Mouse (Mus musculus) left cerebral cortex, adult 18-20 months (tissue): ENCODE measurements around the gene Mrpl39. TPM values are rescaled to one million over a fixed set of nuclear protein-coding genes. Genes with fewer than 3 reads are reported as not detected.
A peak's percentile ranks its signal among the peaks of the same experiment; 100 is the strongest.

ENCODE experiments used
- DNase-seq, 2 experiments: peaks; one replicate each; pipeline ENCODE4 v3.0.0; 2021 to 2022; ENCODE audit warnings: low spot score in 2 of 2, mixed read lengths in 1 of 2
- long read RNA-seq, 2 experiments: library from polyadenylated mRNA; stranded (forward); transcript quantifications; one replicate each; pipeline ENCODE4 v2.0.0; 2021
- total RNA-seq, 2 experiments: library from RNA; stranded (reverse); gene quantifications; 2 replicates each; pipeline ENCODE4 v1.2.3; 2021

Mrpl39 gene
- total RNA-seq = 10 to 100 TPM; 22.2 to 22.9 TPM
- long read RNA-seq, experiment 1, transcript Mrpl39-201 (10 exons, 2,294 nt) = major isoform, 37 of 50 reads
- long read RNA-seq, experiment 1, partial matches to known transcripts = 7 of 50 reads
- long read RNA-seq, experiment 1, other reads (novel, unspliced or antisense) = 6 of 50 reads
- long read RNA-seq, experiment 2, transcript Mrpl39-201 (10 exons, 2,294 nt) = major isoform, 47 of 52 reads
- long read RNA-seq, experiment 2, partial matches to known transcripts = 4 of 52 reads
- long read RNA-seq, experiment 2, other reads (novel, unspliced or antisense) = 1 of 52 reads

DNA sequence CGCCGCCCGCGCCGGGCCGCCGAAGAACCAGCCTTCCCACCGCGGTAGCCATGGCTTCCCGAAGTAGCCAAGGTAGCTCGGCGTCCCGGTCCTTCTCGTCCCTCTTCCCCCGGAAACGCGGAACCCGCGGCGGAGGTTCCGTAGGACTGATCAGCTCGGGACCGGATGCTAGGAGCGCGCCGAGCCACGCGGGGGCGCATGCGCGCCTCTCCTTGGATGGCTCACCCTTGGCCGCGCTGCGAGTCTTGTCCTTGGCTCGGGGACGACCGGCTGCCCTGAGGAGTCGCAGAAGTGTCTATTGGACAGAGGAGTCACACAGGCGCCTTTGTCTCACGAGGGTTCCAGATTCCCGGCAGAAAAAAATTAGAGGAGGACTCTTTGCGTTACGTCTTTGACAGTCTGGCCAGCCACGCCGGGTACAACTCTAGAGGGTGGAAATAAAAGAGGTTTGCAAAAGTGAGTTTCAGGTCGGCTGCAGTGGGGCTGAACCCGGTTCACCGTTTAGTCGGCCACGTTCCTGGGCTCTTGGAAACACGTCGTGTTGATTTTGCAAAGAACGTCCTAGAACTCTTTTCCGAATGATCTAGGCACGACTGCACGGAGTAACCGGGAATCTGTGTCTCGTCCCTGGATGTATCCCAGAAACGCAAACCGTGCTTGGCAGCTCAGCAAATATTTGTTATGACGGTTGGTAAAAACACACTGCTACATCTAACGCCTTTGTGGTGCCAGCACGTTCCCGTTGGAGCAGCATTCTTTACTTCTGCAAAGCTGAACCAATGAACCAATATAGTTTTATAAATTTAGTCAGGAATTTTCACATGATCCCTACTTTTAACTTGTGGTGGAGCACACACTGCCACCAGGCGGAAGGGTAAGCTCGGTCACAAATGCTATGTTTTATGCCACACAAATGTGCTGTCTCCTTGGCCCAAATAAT lies at the start of gene Mrpl39:
Mrpl39 (minus strand) TSS at position 577 of the 940 bp plus-strand sequence.
- peak; percentile 97 to 98 for DNase-seq

DNA sequence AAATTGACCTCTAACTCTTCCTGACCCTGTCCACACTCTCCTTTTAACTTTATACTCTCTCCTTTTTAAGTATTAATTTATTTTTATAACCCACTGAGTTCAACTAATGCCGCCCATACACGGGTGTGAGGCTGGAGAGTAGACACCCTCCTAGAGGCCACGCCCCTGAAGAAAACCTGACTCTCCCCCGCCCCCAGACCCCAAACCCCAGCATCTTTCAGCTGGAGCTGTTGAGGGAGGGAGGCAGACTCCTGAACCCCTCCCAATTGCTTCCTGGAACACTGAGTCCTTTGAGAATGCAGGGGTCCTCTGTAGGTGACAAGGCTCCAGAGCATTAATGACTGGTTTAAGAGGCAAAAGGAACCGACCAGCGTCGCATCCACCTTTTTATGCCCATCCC lies 49.4 kb upstream of the Mrpl39 start:
- no peak for DNase-seq

DNA sequence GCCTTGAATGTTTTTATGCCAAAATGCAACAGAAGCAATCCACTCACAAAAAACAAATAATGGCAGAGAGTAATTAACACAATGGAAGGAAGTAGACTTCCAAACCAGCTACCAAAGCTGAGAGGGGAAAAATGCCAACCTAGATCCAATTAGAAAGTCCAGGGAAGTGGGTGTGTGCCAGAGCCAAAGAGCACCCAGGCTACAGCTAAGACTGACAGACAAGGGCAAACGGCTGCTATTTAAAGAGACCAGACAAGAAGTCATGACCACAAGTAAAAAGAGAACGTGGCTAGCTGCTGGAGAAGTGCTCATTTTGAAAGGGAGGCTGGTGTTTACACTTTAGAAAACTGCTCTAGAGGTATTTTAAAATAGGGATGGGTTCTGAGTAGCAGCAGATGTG lies 47.7 kb upstream of the Mrpl39 start:
- no peak for DNase-seq

DNA sequence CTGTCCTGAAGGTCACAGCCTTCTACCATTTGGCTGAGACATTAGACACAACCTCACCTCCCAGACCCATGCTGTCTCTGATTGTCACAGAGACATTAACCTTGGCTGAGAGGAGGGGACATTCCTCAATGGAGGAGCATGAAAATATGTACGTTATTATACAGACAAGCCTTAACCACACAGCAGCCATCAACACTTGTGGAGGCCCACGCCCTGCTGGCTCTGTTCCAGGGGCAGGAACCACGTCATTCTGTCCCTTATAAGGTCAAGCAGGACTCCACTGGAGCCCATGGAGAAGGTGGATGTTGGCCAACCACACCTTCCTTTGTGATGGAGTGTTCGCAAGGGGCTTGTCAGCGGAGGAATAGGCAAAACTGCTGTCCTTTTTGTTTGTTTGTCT lies 44.2 kb upstream of the Mrpl39 start:
- DNase-seq = no peak

DNA sequence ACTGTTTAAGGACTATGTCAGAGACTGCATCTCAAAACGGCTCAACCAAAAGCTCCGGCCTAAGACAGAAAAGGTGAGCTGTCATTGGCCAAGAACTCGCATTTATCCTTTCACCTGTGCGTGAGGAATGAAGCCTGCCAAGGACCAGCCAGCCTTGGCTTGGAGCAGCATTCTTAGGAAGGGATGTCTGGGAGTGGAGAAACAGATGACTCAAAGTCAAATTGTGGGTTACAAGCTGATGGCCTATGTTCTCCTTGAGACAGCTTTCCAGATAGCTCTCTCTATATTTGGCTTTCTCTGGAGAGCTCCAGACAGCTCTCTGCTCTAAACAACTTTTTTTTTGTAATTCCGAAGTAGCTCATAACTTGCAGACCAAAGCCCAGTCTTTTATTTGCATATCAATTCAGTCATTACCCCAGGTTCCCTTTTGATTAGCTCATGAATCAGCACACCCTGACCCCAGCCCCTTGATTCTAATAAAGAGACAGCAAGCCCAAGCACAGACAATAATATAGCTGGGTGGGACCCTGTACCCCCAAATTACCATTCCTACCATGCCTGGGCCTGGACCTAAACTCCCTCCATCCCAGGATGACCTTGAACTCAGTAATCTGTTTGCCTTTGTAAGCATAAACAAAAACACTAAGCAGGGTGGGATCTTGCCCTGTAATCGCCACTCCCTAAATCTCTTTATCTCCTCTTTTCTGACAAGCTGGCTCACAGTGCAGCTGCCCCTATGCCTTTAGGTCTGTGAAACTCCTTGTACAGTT lies 43.5 kb upstream of the Mrpl39 start:
- no peak for DNase-seq

DNA sequence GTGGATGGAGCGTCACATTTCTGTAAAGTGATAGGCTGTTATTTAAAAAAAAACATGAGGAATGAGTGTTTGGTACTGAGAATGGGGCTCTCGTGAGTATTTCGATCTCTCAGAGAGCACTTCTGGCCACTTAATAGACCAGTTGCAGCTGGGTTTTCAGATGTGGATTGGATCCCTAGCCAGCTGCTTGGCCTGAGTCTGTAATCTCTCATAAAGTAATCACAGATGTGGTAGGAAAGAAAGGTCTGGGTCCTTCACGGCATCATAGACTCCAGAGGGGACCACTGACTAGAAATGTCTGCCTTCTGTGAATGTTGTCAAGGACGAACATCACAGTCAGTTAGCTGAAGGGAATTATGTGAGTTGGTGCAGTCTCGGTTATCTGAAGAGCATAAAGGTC lies 42.9 kb upstream of the Mrpl39 start:
- no peak for DNase-seq

DNA sequence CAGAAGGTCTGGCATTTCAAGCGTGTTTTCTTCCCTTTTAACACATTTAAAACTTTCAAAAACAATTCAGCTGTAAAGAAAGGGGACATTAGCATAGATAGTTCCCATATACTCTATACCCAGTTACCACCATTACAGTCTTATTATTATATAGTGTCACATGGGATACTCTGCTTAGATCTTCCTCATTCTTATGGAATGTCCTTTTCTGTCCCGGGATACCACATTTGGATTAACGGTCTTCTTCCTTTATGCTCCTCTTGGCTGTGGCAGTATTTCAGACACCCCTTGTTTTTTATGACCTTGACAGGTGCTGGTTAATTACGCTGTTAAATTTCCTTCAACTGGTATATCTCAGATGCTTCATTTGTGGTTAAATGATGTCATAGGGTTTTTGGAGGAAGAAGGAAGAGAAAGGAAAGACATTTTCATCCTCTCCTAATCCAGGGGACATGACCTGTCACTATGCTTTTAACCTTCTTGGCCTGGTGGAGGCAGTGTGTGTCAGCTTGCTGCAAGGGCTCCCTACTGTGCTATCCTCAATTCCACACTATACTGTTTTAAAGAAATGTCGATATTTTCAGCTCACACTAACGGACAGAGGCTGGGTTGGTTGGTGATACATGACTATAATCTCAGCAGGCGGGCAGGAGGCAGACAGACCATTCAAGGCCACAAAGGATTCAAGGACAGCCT lies 40.7 kb upstream of the Mrpl39 start:
- DNase-seq = no peak

DNA sequence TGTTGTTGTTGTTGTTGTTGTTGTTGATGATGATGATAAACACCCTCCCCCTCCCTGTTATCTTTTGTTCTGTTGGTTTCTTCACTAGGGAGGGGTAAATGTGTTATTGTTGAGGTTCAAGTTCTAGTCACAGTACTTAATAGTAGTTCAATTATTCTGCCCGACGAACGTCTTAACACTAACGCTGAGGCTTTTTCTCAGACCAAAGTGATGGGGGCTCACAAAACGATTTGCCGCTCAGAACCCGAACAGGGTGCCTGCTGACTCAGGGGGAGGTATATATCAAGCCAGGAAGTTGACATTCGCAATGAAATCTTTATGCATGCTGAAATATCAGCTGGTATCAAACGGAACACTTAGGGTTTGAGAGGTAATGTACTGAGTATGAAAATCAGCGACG lies 39.8 kb upstream of the Mrpl39 start:
- DNase-seq = no peak

DNA sequence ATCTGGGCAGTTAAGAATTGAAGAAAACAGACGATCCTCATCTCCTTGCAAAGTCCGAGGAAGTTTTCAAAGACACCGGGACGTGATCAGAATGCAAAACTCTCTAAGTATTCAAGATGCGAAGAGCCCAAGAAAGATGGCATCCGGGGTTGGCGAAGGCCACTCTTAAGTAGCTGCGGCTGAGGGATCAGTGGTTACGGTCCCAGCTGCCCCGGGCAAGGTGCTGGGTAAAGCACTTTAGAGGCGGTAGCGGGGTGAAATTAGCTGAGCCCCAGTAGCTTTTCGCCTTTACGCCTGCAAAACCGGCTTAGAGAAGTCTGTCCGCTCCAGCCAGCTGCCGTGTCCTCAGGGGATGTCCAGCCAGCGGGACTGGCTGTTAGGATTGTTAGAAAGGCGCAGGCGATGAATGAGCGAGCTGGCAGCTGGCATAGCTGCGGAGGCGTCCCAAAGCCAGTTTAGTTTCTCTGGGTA lies 39.3 kb upstream of the Mrpl39 start:
- DNase-seq = peak; percentile 65 to 75

DNA sequence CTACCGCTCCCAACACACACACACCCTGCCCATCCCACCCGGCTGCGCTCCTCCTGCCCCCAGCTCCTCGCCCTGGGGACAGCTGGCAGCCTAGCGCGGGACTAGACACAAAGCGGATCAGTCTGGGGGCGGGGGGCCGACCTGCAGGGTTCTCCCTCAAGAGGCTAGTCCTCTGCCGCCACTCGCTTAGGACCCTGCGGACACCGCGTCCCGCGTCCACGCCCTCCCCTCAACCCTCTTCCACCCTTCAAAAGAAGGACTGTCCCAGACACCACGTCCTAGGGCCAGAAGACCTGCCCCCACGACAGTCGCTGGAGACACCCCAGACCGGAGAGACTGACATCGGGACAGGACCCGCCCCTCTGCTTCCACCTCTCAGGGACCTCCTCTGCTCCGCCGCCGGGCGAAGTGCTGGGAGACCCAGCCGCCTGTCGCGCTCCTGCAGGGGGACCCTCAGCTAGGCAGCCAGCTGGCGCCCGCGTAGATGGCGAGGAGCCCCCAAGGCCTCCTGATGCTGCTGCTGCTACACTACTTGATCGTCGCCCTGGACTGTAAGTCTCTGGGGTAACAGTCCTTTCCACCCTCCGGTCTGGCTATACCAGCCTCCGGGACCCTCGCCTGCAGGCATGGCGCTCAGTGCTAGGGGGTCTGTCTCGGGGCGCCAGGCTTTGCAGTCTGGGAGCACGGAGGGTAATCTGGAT lies 38.6 kb upstream of the Mrpl39 start, which contains the start of gene Jam2:
Jam2 (plus strand) TSS at position 121 of the 701 bp plus-strand sequence.
- peak; percentile 20 to 23 for DNase-seq

DNA sequence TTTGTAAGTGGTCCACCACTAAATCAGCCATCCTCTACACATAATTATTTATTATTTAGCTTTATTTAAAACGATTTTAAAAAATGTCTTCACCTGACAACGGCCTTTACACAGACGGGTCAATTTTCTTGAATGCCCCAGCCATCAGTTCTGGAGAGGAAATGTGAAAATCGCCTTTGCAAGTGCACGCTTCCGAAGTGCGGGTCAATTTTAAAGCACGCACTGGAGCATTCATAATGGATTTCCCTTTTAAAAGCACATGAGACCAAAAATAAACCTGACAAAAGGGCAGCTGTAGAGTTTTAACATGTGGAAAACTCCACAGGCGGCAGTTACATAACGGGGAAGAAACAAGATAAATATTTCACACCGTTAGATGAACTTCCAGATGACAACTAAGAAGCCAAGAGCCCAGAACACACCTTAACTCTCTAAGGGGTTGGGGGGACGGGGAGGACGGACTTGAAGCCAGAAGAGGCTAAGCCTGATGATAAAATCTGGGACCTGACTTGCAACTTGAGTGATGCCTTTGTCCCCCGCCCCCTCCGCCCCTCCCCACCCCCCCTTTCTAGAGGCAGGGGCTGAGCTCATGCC lies 37.8 kb upstream of the Mrpl39 start:
- DNase-seq = no peak

DNA sequence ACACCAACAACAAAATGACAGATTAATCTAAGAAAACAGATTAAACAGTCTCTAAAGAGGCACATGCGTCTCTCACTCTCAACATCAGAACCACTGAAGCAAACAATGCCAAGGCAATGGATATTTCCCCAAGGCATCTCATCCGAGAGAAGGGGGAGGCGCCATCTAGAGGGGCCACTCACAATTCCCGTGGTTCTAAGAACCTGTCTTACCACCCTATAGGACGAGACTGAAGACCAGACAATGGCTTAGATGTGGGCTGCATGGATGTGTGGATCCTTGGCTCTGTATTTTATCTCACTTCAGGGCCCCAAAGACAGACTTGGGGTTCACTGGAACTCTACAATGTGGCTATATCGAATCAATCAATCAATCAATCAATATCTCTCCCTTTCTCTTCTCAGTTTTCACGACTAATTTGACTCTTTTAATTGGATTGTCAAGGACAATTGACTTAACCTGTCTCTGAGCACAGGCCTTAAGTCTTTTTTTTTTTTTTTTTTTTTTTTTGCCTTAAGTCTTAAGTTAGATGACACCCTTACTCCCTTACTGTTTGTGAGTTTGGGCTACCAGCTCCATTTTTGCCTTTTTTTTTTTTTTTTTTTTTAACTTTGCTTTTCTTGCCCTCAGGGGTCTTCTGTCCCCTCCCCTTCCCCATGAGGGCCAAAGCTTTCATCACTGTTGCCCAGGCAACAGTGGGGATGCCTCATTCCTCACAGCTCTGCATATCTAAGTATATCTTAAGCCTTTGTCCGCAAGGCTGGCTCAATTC lies 37.1 kb upstream of the Mrpl39 start:
- no peak for DNase-seq

DNA sequence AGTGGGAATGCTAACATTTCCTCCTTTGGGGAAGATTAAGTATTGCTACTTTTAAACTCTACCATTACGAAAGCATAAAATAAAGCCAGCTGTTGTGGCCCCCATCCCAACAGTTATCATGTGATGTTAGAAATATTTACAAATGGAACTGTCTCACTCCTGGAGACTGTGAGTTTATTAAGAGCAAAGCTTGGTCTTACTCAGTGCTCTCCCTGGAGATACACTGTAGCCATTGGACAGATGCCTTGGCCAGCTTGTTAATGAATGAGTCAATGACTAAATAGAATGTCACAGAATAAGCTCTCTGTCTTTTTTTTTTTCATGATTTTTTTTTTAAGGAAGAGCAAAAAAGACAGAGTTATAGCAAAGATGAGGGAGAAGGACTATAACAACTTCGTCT lies 35.9 kb upstream of the Mrpl39 start:
- no peak for DNase-seq

DNA sequence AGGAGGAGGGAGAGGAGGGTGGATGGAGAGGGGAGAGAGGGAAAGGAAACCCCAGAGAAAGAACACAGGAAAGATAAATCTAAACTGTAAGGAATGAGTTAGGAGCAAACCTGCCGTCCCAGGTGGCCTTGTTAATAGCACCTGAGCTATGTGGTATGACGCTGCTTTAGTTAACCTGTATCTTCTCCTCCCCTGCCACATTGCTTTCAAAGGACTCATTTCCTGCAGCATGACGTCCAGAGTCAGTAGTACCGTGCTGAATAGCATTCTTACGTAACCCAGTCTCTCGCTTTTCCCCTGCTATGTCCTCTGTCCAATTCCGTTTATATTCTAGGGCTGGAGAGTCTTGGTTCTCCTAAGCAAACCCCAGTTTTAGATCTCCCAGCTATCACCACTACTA lies 35.3 kb upstream of the Mrpl39 start:
- no peak for DNase-seq

DNA sequence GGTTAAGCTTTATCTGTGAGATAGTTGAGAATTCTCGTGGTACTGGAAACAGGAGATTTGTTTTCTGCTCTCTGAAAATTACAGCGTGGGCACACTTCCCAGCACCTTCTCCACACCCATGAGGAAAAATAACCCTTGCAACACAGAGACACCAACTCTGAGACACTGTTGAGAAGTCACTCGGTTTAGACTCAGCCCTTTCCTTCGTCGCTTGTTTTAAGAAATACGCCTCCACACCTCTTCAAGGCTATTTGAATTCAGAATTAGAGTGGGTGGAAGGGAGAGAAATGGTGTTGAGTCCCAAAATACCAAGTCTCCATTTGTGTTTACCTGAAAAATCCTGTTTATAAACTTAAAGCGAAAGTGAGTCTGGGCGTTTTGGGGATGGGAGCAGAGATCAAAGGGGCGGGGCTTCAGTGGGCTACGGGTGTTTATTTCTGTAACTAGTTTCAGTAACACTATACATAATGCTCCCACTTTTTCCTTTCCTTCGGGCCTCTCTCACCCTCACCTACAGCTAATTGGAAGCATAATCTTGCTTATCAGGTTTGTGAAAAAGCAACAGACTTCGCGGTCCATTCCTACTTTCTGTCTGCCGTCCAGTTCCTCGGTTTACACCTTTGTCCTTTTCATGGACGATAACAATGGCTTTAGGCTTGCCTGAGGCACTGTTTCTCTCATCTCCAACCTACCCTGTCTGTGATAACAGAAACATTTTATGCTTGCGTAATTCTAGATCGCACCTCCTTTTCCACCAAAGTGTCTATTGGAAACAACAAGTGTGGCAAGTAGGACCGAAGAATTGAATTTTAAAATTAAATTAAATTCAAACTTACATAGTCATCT lies 34.3 kb upstream of the Mrpl39 start:
- no peak for DNase-seq

DNA sequence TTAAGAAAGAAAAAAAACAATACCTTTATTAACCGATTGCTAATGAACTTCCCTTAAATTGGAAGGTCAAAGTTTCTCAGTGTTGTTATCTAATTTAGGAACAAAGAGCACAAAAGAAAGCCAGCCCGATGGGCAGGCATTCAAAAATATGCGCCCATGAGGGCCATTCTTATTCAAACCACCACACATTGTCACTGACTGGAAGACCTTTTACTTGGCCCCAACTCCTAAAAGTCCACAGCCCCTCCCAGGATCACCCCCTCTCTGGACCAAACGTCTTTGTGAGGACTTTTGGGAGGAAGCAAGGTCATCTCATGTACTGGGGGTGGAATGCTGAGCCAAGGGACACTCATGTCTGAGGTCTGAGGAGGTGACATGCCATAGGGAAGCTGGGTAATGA lies 33.6 kb upstream of the Mrpl39 start:
- DNase-seq = no peak

DNA sequence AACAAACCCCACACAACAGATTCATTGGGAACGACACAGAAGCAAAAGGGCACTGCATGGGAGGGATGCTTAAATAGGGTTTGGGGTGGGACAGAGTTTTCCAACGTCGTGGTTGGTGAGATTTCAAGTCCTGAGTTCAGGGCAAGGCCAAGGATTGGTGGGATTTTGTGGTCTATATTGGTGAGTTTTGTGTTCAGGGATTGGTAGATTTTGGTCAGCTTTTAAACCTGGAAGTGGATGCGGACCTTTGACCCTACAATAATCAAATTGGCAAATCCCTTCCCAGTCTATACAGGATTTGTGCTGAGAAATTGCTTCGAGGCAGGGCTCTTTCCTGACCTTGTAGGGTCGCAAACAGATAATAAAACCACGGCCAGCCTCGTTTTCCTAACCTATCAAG lies 32.4 kb upstream of the Mrpl39 start:
- no peak for DNase-seq

DNA sequence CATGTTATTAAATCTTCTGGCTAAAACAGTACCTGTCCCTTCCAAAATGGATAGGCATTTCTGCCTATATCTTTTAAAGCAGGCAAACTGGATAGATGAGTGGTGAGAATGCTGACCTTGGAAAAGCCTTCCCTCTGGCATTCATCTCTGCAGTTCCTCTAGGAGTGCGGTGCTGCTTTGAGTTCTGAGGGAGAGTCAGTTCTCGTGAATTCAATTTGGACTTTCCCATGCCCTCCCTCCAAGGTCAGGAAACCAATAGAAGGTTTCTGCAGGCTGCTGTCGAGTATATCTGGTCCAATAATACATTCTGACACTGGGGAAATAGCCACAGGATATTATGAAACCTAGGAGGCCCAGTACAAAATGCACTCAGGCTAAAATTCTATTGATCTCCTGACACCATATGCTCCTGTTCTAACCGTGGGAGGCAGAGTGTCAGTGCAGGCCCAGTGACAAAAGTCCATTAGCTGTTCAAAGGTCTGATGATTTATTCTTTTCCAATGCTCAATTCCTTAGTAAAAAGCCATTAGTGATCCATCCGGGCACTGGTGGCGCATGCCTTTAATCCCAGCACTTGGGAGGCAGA lies 10.3 kb upstream of the Mrpl39 start:
- no peak for DNase-seq
